Mouse (Mus musculus) kidney, postnatal 4 days (tissue): ENCODE results near the gene Gab1.
A peak's percentile ranks its signal among the peaks of the same experiment; 100 is the strongest.

Source experiments
- DNase-seq, 2 experiments: peaks; one replicate each; pipeline ENCODE4 v3.0.0; 2021; ENCODE audit warnings: mixed read lengths in 2 of 2

The Gab1 gene

DNA sequence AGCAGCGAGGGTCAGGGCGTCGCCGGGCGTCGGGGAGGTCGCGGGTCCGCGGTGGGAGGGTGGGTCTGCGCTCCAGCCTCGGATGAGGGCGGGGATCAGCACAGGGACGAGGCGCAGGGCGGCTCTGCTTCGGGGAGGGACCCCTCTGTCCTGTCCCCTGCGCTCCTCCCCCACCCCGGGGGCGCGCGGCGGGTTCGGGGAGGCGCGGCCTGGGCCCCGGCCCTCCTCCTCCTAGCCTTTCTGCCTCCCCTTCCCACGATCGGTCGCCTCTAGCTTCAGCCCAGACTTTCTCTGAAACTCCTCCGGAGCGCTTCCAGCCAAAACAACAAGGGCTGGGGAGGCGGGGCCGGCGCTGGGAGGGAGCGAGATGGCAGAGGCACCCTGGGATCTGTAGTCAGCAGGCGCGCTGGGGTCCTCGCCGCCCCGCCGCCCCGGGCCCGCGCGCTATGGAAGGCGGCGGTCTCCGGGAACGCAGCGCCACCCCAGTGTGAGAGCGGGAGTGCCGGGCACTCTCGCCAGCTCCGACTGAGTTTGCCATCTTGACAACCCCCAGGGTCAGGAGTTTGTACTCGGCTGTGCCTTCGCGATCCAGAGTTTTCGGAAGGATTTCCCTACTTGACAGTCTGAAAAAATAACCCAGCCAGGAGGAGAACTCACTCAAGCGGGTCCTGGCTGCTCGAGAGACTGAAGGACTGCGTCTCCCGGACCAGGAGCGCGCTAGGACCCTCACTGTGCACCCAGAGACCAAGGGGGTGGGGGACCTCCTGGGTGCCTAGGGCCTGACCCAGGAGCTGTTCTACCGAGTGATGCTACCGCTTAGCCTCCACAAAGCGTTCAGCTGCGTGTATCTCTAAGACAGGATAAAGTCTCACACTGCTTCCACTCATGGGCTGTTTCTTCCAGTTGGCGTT, at the start of gene Gab1:
Gene Gab1, minus strand, starts transcription at position 324 of the 911 bp plus-strand sequence.
- DNase-seq = peak; percentile 95 to 97

- no peak for DNase-seq
Observed at GRCm38 (mm10) chr8:80928770-80929169, 48.5 kb upstream of the Gab1 start.

- DNase-seq = no peak
Observed at GRCm38 (mm10) chr8:80923794-80924316, 43.5 kb upstream of the Gab1 start.

GRCm38 (mm10) chr8:80922642-80923041, 42.3 kb upstream of the Gab1 start:
- DNase-seq = peak; percentile 79 to 86

- no peak for DNase-seq
Observed at GRCm38 (mm10) chr8:80919130-80919529, 38.8 kb upstream of the Gab1 start.

GRCm38 (mm10) chr8:80918531-80918930, 38.2 kb upstream of the Gab1 start:
- DNase-seq = no peak

DNA sequence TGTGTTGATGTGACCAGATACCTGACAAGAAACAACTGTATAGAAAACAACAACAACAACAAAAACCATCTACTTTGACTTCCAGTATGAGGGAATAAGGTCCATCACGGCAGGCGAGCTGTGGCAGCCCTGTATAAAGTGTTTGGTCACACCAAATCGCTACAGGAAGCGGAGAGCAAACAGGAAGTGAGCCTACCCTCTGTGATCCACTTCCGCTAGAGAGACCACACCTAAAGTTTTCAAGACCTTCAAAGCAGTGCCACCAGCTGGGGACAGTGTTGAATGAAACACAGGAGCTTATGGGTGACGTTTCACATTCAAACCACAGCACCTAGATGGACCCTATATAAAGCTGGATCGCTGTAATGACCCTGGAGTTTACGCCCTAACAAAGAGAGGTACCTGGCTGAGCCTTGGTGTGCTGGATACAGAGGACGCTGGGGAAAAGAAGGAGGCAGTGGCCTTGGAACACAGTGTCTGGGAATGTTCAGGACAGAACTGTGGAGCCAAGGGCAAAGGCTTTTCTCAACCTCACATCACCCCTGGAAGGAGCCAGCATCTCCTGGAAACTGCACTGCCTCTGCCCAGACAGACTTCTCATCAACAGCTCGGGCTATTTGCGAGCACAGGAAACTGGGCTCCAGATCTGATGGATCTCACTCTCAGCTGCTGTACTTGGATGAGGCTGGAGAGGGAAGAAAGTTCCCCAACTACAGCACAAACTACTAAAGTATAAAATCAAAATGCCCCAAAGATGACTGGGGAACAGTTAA, 36.3 kb upstream of the Gab1 start:
- no peak for DNase-seq

DNA sequence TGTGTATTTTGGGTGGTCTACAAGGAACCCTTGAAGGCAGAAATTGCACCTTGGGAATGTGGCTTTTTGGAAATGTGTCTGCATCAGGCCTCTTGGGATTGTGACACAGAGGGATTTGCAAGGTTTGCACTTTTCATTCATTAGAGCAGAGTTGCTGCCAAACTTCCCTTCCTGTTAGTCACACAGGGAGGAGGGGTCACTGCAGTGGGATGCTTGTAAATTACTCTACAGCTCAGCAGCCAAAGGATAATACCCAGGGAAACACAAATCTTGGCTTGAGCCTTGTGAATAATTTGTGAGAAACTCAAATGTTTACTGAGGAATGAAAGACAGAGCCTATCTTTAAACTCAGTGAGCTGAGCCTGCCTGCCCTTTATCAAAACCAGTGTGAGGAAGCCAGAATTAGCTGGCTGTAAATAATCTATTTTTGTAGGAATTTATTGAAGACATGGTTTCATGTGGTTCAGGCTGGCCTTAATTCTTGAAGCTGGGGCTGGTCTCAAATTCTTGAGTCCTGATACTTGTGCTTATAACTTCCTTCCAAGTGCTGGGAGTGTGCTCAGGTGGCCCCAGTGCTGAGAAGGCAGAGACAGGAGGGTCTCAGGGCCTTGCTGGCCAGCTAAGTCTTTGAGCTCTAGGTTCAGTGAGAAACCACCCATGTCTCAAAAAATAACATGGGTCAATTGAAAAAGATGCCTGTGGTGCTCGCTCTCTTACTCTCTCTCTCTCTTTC, 32.9 kb upstream of the Gab1 start:
- DNase-seq = peak; percentile 46 to 67

DNA sequence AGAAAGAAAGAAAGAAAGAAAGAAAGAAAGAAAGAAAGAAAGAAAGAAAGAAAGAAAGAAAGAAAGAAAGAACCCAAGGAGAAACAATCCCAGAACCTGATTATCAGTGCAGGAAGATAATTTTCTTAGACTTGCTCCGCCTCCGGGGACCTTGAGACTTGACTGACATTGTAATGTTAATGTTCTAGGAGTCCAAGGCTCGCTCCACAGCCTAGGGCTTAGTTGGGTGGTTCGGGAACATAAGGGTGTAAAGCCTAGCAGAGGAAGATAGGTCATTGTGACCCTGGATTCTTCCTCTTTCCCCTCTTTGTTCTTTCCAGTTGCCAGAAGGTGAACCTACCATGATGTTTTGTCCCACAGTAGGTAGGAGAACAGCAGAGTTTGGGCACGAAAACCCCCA, 31.1 kb upstream of the Gab1 start:
- no peak for DNase-seq

- peak; percentile 45 to 64 for DNase-seq
Observed at GRCm38 (mm10) chr8:80908262-80908907, 28.1 kb upstream of the Gab1 start.

DNA sequence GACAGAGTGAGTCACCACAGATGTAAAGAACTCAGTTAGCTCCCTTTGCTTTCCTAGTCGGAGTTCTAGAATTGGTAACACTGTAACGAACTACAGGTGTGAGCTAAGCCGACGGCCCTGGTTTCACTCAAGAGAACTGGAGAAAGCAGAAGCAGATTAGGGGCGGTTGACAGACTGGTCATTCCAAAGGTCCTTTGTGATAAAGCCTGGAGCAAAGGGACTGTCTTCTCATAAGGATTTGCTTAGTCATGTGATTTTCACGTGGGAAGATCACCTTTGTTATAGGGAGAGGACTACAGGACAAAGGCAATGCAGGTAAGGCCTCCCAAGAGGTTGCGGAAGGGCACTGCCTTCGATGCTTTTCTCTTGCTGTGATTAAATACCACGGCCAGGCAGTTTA, 22.0 kb upstream of the Gab1 start:
- no peak for DNase-seq

- DNase-seq = no peak
Observed at GRCm38 (mm10) chr8:80899364-80899763, 19.0 kb upstream of the Gab1 start.

GRCm38 (mm10) chr8:80896026-80896425, 15.7 kb upstream of the Gab1 start:
- DNase-seq = no peak

- DNase-seq = peak; percentile 48 to 62
Observed at GRCm38 (mm10) chr8:80895397-80895796, 15.1 kb upstream of the Gab1 start.

DNA sequence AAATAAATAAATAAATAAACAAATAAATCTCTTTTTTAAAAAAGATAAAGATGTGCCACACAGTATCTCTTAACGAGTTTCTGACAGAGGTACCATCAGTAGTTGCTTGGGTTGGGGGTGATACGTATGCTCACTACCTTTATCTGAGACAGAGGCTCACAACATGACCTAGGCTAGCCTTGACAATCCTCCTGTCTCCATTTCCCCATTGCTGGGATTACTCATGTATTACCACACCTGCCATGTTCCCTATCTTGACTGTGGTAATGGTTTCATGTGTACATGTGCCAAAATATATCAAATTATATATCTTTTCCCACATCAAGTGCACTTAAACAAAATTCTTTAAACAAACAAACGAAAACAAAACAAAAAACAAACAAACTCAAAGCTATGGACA, 14.2 kb upstream of the Gab1 start:
- no peak for DNase-seq

DNA sequence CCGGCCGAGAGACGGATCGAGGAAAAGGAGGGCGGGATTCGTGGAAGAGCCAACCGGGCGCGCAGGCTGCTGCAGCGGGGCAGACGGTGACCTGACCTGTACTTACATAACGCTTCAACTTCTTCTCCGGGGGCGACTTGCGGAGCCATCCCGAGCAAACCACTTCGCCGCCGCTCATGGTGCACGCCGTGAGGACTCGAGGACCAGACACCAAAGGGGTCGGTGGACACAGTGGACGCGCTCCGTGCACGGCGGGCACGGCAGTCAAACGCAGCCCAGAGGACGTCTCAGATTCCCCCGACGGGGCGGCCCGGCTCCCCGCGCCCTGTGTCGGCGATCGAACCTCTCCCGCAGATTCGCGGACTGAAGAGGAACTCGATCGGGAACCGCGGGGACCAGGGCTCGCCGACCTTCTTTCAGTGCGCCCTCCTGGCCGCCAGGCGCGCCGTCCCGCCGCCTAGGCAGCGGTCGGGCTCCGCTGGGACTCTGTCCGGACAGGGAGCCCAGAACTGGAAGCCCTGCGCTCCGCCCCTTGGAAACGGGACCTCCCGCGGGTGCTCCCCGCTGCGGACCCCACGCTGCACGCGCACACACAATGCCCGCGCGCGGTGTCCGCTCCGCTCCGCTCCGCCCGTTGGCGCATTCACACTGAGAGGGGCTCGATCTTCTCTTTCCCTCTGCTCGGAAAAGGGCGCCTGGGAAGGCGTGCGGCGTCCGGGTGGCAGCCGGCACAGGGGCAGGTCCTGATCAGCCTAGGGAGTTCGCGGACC, 708 bp downstream of the Gab1 start:
- DNase-seq = peak; percentile 85 to 92

DNA sequence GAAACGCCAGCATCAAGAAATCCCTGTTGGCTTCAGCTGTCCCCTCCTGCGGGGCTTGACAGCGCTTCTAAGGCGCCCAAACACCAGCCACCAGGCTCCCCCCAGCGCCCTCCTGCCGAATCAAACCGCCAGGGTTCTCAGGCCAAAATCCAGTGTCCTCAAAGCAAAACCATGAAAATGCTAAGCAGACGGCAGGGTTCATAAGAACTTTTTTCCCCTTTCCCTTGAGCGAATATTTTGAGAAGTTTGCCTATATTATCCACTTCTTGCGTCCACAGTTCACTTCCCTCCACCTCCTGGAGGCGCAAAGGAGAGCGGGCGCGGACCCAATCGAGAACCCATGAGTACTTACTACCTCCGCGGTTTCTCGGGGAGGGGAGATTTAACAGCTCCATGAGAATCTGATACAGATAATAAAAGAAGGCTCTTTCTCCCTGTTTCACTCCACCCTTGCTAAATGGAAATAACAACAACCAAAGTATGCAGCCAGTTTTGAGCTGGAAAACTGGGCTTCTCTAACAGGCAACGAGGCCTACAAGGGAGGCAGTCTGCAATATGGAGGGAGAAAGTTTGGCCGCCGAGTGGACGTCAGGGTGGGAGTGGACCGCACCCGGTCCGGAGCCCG, 1.4 kb downstream of the Gab1 start:
- peak; percentile 79 to 86 for DNase-seq

GRCm38 (mm10) chr8:80878146-80878545, 2.2 kb downstream of the Gab1 start:
- DNase-seq = no peak

GRCm38 (mm10) chr8:80875537-80875936, 4.8 kb downstream of the Gab1 start:
- DNase-seq = no peak

- DNase-seq = peak; percentile 37 to 48
Observed at GRCm38 (mm10) chr8:80873723-80874427, 6.4 kb downstream of the Gab1 start.
